Mouse (Mus musculus): ENCODE results near the gene Il9r. TPM values are rescaled to one million over a fixed set of nuclear protein-coding genes. Genes with fewer than 3 reads are reported as not detected.

Il9r gene
- polyA plus RNA-seq, 2 experiments from 2014 or later, result 4.5 to 7.1 TPM

DNA sequence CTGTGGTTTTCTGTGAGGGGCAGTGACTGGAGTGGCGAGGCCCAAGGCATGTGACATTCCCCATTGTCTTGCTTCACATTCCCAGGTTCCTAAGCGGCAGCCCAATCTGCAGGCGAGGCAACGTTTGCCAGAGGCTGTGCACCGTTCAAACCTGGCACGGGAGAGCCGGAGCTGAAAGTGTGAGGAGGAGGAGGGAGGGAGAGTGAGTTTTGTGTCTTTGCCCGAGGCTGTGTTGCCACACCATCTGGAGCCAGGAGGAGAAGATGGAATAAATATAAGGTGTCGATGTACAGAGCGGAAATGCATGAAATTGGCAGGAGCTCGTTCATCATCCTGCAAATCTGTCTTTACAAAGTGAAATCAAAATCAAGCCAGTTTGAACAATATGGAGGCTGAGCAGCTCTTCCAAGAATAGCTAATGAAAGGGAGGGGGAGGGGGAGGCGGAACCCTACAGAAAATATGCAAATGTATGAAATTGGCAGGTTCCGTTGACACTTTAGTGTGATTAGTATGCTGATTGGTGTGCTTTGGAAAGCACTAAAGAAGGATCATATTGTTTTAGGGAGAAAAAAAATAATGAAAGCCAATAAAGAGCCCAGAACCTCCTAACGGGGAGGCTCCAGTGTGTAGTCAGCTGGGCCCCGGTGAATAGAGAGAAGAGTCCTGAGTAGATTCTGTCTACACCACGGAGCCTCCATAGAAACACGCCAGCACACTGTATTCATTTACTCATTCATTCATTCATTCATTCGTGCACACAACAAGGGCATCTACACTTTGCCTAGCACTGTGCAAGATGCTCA lies 42.1 kb downstream of the Il9r start:
- no peak for ATAC-seq

DNA sequence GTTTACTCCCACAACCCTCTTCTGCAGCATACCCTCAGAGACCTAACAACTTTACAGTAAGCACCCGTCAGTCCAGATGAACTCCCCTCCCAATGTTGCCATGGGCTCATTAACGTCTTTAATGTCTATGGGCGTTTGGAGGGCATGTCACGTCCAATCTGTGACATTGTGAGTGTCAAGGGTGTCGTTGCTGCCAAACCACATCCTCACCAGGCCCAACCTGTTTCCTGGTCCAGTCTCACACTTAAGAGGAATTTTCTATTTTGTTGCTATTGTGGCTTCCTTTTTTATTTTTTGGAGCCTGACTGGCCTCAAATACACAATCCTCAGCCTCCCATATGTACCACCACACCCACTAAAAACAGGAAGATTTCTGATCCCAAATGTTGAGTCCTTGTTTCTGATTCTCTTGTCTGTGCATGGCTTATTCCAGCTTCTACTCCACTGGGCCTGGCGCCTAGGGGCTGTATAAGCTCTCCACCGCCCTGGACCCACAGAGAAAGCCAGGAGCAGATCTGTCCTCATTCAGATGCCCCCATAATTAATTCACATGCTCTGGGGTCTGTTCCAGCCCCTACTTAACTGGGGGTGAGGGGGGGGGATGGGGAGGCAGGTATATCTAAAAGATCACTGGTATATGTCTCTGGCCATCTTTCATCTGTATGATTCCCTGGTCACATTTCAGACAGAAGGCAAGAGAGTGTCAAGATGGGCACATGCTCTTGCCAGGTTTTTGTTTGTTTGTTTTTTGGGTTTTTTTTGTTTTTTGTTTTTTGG lies 43.0 kb downstream of the Il9r start:
- no peak for ATAC-seq

DNA sequence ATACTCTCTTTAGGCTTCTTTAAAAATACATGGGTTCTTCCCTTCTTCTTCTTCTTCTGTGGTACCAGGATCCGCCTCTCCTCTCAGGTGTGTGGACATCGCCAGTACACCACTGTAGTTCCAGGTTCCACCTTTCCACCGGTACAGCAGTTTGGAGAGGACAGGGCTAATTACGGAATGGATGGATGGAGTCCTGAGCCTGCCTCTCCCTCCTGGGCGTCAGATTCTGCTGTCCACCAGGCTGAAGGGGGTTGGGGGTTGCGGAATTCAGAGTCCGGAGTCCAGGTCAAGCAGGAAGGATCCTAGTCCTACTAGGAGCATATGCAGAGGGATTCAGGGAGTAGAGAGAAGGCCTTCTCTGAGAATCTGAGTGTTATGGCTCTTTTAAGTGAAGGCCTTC lies 46.9 kb downstream of the Il9r start:
- no peak for ATAC-seq

DNA sequence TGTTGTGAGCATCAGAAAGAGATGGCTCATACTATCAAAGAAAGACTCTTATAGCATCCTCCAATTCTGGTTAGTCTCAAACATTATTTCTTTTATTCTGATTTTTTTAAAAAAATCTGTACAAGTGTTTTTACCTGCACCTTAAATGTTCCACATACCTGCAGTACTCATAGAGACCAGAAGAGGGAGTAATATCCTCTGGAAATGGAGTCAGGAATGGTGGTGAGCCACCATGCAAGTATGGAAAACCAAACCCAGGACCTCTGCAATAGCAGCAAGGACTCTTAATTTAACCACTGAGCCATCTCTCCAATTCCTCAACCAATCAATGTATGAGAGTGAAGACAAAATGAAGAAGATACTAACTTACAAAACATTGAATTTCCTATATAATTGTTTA lies 47.3 kb downstream of the Il9r start:
- no peak for ATAC-seq

DNA sequence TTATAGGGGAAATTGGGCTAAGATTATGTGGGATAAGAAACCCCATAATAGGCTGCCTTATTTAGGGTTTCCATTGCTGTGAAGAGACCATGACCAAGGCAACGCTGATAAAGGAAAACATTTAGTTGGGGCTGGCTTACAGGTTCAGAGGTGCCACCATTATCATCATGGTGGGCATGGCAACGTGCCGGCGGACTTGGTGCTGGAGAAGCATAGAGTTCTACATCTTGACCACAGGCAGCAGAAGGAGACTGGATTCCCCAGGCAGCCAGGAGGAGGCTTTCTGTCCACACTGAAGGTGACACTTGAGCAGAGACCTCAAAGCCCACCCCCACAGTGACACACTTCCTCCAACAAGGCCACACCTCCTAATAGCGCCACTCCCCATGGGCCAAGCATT lies 48.8 kb downstream of the Il9r start:
- no peak for ATAC-seq

DNA sequence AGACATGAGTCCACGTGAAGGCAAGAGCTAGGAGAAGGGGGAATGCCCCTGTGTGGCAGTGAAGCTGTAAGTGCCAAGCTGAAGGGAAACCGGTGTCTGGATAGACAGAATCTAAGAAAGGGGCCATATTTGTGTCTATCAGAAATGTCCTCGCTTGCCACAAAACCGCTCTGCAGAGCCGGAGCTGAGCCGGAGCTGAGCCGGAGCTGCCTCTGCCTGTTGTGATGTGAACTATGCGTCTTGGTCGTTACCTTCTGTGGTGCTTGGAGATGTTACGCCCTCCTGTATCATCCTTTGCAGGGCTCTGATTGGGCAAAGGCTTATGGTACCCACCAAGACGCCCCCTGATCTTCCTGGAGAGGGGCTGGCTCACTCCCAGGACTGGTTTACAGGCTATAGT lies 50.5 kb downstream of the Il9r start:
- ATAC-seq, result no peak

DNA sequence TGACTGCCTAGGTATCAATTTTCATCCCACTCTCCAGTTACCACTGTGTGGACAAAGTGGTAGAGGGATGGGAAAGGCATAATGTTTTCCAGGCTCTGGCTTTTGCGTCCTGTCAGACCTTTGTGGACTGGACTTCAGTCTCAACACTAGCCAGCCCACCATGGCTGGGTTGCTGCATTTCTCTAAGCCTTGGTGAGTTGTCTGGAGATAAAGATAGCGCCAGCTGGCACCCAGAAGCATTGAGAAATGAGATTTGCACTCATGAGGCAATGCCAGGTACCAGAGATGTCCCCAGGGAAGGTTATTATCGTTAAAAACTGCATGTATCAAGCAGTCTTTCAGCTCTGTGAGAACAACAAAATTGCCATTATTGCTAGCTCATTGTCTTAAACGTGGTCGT lies 57.3 kb downstream of the Il9r start:
- ATAC-seq, result no peak

DNA sequence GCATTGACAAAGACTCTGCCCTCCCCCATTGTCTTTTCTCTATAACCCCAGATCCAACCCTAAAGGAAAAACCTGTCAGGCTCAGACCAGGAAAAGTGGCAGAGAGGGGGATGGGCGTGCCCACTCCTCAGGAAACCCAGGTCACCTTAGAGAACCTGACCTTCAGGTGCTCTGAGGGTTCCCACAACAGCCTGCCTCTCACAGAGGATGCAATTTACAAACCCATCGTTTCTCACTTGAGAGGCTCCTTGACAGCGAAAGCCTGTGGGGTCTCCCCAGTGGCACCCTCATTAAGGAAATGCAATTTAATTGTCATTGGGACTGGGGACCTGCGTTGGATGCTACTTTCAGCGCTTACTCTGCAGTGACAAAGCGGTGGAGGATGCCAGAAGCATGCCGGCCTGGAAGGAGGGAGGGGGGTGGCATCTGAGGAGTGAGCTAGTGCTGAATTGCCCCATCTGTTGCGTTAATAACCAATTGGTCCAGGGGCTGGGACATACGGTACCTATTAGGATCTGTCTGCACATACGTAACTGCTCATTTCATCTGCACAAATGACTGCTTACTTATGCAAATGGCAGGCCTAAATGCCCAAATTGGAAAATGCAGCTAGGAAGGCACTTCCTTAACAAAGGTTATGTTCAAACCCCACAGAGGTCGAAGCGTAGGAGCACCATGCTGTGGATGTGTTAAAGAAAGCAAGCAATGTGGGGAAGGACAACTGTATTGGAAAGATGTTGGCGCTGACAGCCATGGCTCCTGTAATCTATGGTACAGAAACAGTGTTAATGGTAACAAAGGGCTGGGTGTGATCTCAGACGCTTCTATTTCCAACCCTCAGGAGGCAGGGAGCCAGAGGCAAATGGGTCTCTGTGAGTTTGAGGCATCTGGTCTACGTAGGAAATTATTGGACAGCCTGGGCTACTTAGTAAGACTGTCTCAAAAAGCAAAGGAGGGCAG lies 58.2 kb downstream of the Il9r start:
- no peak for ATAC-seq

DNA sequence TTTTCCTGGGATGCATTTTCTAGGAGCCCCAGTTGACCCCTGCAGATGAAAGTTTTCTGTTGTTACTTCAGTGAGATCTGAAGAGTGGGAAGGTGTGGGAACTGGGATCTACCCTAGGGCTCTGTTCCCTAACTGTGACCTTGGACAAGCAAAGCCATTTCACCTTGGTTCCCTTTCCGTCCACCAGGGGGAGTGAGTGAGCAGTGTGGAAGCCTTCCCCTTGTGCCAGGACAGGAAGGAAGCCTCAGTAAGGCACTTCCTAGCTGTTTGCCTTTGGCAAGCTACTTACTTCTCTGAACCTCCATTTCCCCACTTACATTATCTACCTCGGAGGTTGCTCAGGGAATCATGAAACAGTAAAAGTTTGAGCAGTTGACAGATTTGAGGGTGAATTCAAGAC lies 59.0 kb downstream of the Il9r start:
- ATAC-seq, result peak; percentile 58

DNA sequence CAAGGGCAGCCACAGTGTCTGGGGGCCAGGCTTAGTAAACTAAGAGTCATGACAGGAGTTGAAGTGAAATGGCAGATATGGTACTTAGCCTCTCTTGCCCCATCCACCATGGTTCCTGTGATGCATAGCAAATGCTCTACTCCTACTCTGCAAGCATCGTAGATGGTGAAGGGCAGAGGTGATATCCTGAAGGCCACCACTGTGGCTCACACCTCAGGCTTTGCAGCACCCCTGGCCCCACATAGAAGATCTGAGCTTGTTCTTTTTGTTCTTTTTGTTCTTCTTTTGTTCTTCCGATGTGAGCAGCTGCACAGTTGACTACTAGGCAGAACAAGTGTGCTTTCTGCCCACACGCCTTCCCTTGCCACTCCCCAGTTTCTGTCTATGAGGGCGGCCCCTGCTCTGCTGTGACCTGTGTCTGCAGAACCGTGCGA lies 60.5 kb downstream of the Il9r start:
- peak; percentile 38 for ATAC-seq

DNA sequence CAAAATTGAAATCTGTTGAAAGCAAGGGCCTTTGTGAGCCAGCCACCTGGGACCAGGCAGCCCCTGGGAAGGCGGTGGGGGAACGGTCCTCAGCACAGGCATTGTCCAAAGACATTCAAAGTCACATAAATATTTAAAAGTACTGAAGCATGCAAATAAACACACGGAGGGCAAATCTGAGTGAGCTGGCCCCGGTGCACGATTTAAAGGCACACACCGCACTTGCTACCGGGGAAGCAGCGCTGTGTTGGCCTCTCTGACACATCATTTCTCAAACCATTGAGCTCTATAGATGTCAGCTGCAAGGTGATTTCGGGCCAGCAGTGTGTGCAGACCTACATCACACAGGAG lies 61.5 kb downstream of the Il9r start:
- ATAC-seq, result no peak

DNA sequence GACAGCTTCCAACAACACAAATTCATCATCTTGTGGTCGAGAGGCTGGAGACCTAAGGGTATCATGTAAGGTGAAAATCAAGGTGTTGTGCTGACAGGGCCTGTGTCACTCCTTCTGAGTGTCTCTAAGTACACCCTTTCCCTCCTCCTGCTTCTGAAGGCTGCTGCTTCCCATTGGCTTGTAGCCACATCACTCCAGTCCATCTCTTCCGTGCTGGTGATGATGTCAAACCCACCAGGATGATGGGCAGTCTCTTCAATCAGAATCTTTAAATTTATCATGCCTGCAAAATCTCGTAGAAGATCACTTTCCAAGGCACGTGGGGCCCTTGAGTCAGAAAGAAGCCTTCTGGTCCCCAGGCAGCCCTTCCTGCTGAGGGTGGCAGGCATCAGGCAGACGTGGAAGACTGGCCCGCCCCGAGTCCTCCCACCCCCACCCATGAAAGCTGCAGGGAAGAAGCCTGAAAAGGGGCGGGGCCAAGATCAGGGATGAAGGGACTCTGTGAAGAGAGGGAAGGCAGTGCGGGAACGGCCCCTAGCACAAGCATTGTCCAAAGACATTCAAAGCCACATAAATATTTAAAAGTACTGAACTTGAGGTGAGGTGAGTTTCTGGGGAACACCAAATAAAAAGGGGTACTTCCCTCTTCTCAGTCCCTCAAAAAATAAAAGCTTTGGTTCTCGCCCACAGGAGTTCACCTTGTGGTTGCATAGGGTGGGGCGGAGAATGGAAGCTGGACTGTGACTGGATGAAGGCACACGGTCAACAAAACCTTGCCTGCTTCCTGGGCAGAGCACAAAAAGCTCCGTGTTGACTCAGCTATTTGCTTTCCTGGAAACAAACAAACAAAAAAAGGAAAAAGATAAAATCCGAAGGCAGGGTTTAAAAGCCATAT lies 62.1 kb downstream of the Il9r start:
- ATAC-seq, result peak; percentile 25

Other genes starting within 250 kb of the Il9r start
- not detected for gene 4930524B15Rik, start 234.7 kb downstream of the Il9r start, polyA plus RNA-seq (2017; shearing (Covaris generic))
- gene Nsg2, start 199.8 kb downstream of the Il9r start, polyA plus RNA-seq (2017; shearing (Covaris generic)), result 10 to 100 TPM; 65.0 to 90.0 TPM
- 10 to 100 TPM; 70.5 to 73.4 TPM for gene Snrnp25, start 5.1 kb upstream of the Il9r start, polyA plus RNA-seq (2017; shearing (Covaris generic))
- under 1 TPM in 1 of 2 experiments, not detected in 1; 0.49 TPM for gene Rhbdf1, start 22.0 kb upstream of the Il9r start, polyA plus RNA-seq (2017; shearing (Covaris generic))
- gene Mpg, start 26.2 kb upstream of the Il9r start, polyA plus RNA-seq (2017; shearing (Covaris generic)), result 10 to 100 TPM; 34.8 to 35.0 TPM
- gene Nprl3, start 67.4 kb upstream of the Il9r start, polyA plus RNA-seq (2017; shearing (Covaris generic)), result 10 to 100 TPM; 36.7 to 37.6 TPM
- gene Hba-x, start 76.1 kb upstream of the Il9r start, polyA plus RNA-seq (2017; shearing (Covaris generic)), result not detected
- gene Hba-a1, start 83.2 kb upstream of the Il9r start, polyA plus RNA-seq (2017; shearing (Covaris generic)), result 100 to 1,000 TPM in 1 of 2 experiments, 1 to 10 TPM in 1; 4.6 to 196 TPM
- gene Hbq1b, start 86.7 kb upstream of the Il9r start, polyA plus RNA-seq (2017; shearing (Covaris generic)), result not detected
- 100 to 1,000 TPM in 1 of 2 experiments, 1 to 10 TPM in 1; 8.9 to 339 TPM for gene Hba-a2, start 96.2 kb upstream of the Il9r start, polyA plus RNA-seq (2017; shearing (Covaris generic))
- gene Hbq1a, start 99.8 kb upstream of the Il9r start, polyA plus RNA-seq (2017; shearing (Covaris generic)), result not detected
- gene Sh3pxd2b, start 147.5 kb upstream of the Il9r start, polyA plus RNA-seq (2017; shearing (Covaris generic)), result under 1 TPM in 1 of 2 experiments, not detected in 1; 0.06 TPM

All from activated CD4-positive, CD25-positive, alpha-beta regulatory T cell, adult 4 months (primary cell).